ENCODE assay signal across 8 mouse cellular contexts in the genomic region with DNA sequence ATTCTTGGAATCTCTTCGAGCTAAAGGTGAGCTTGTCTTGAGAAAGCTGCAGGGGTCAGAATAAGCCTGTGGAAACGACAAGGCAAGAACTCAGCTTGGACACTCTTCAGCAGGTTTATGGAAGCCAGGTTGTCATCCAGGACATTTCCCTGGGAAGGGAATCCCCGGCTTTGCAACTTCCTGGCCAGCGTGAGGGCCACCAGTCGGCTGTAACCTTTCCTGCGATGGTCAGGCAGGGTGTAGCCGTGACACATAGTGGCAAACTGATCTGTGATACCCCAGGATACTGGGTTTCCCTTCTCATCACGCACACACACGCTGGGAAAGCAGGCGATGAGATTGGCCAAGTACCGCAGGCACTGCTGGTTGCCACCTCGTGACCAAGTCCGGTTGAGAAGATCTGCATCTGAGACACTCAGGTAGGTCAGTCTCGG. TPM values are rescaled to one million over a fixed set of nuclear protein-coding genes. Genes with fewer than 3 reads are reported as not detected.
DNase-seq lines count a peak whose midpoint lies in the region; ATAC-seq and TF ChIP-seq lines count a peak whose summit lies in the region.

No protein-coding gene starts in this region.

- TF ChIP-seq EP300 in ES-Bruce4 (IDR thresholded peaks at IDR 0.05; ENCODE audit: insufficient read depth, low read depth, low read length) = no peak

- peak overlapping the region; percentile 17 for H3K9ac ChIP-seq in ES-Bruce4 (ENCODE audit: low read depth, poor library complexity, severe bottlenecking)
- H3K9ac ChIP-seq in embryonic facial prominence, embryonic 12.5 days = no peak overlapping the region

- 8% methylated on average over 13 of the region's 14 CpGs for WGBS in embryonic facial prominence, embryonic 12.5 days
- 9% methylated on average over 14 of the region's 14 CpGs for WGBS in small intestine, adult 2 months

- H3K36me3 ChIP-seq in ES-Bruce4 (ENCODE audit: control insufficient read depth, insufficient read depth, low read length, poor library complexity, severe bottlenecking) = no peaks in the 10 kb centered on the region
- H3K36me3 ChIP-seq in embryonic facial prominence, embryonic 12.5 days = no peaks in the 10 kb centered on the region
- H3K36me3 ChIP-seq in small intestine, adult 2 months (ENCODE audit: control insufficient read depth, insufficient read depth, low read length) = no peaks in the 10 kb centered on the region

- peaks cover 2% of the 10 kb centered on the region for H3K4me1 ChIP-seq in ES-Bruce4 (ENCODE audit: control insufficient read depth, insufficient read depth, low read length)
- peaks cover 9% of the 10 kb centered on the region; the same call in 1 of the 2 replicates for H3K4me1 ChIP-seq in embryonic facial prominence, embryonic 12.5 days
- no peaks in the 10 kb centered on the region for H3K4me1 ChIP-seq in small intestine, adult 2 months (ENCODE audit: control insufficient read depth, insufficient read depth, insufficient read length, low read length)

- peak overlapping the region; percentile 72 for H3K27ac ChIP-seq in ES-Bruce4 (ENCODE audit: insufficient read depth, low read length)
- H3K27ac ChIP-seq in embryonic facial prominence, embryonic 12.5 days = no peak overlapping the region
- no peak overlapping the region for H3K27ac ChIP-seq in small intestine, adult 2 months (ENCODE audit: insufficient read depth, low read depth, low read length)

- H3K4me3 ChIP-seq in ES-Bruce4 (ENCODE audit: low read depth, low read length) = peak overlapping the region; percentile 56
- H3K4me3 ChIP-seq in embryonic facial prominence, embryonic 12.5 days = no peak overlapping the region
- H3K4me3 ChIP-seq in small intestine, adult 2 months (ENCODE audit: low read depth, low read length) = peak overlapping the region; percentile 18; the same call in 1 of the 2 replicates

- no peak for TF ChIP-seq POLR2A in ES-Bruce4 (IDR thresholded peaks at IDR 0.05; ENCODE audit: insufficient read depth, low read length)
- no peak for TF ChIP-seq POLR2A in small intestine, adult 2 months (IDR thresholded peaks at IDR 0.05; ENCODE audit: low read depth, low read length)

- H3K9me3 ChIP-seq in ES-Bruce4 (replicated peaks; ENCODE audit: control insufficient read depth, insufficient read depth, low read length, poor library complexity, severe bottlenecking) = no peaks in the 10 kb centered on the region
- no peaks in the 10 kb centered on the region for H3K9me3 ChIP-seq in embryonic facial prominence, embryonic 12.5 days

- H3K27me3 ChIP-seq in ES-Bruce4 (ENCODE audit: control insufficient read depth, insufficient read depth, low read length, poor library complexity, severe bottlenecking) = no peaks in the 10 kb centered on the region
- H3K27me3 ChIP-seq in embryonic facial prominence, embryonic 12.5 days = no peaks in the 10 kb centered on the region
- H3K27me3 ChIP-seq in small intestine, adult 2 months (ENCODE audit: control insufficient read depth, insufficient read depth, low read length) = no peaks in the 10 kb centered on the region

- TF ChIP-seq CTCF in ES-Bruce4 (IDR thresholded peaks at IDR 0.05; ENCODE audit: low read depth, low read length) = no peak
- TF ChIP-seq CTCF in small intestine, adult 2 months (IDR thresholded peaks at IDR 0.05; ENCODE audit: extremely low read depth, insufficient read length, insufficient replicate concordance, low read depth, low read length) = no peak

- no peak for ATAC-seq in embryonic facial prominence, embryonic 12.5 days (ENCODE audit: insufficient number of reproducible peaks, insufficient read depth, low FRiP score, low TSS enrichment)

- peak overlapping the region; percentile 42 for H3K4me2 ChIP-seq in embryonic facial prominence, embryonic 12.5 days (replicated peaks)

- DNase-seq in adrenal gland, adult 2 months = peak; percentile 5
- DNase-seq in adrenal gland, adult 8-10 months = no peak
- DNase-seq in kidney, postnatal 4 days = peak; percentile 3 to 11
- DNase-seq in layer of hippocampus, adult 18-20 months (ENCODE audit: low spot score in 2 of 2) = no peak
- no peak for DNase-seq in thymus, postnatal 25 days

RNA-seq across cellular contexts. Expression of gene Glyatl3, which starts 9.4 kb away (rescaled TPM):
- total RNA-seq in adrenal gland, adult 2 months (2021) = not detected
- not detected in 2 replicates for polyA plus RNA-seq in adrenal gland, adult 2 months (2012; rRNA removed)
- not detected for total RNA-seq in adrenal gland, adult 8-10 months (2022)
- not detected in 2 replicates for polyA plus RNA-seq in ES-Bruce4 (2011; ENCODE audit: insufficient read depth, insufficient read length, low read depth, missing spikeins)
- polyA plus RNA-seq in embryonic facial prominence, embryonic 12.5 days (2016; fragmentation: Nextera tagmentation; extraction: Ambion mirVana) = 0.23 and 0.38 TPM in 2 replicates
- polyA plus RNA-seq in small intestine, adult 2 months (2012; rRNA removed) = not detected in 2 replicates
- not detected for total RNA-seq in layer of hippocampus, adult 18-20 months (2021)

RNA-seq across cellular contexts. Expression of gene 9130008F23Rik, which starts 24.4 kb away (rescaled TPM):
- total RNA-seq in adrenal gland, adult 2 months (2021) = 1 to 10 TPM in 1 of 2 experiments, under 1 TPM in 1; 0.55 to 1.1 TPM
- polyA plus RNA-seq in adrenal gland, adult 2 months (2012; rRNA removed) = 0.24 and 0.60 TPM in 2 replicates
- 1 to 10 TPM in 2 of 4 experiments, under 1 TPM in 2; 0.49 to 1.4 (median 1.0) TPM for total RNA-seq in adrenal gland, adult 8-10 months (2022)
- polyA plus RNA-seq in ES-Bruce4 (2011; ENCODE audit: insufficient read depth, insufficient read length, low read depth, missing spikeins) = 6.8 and 8.5 TPM in 2 replicates
- 1.4 and 1.5 TPM in 2 replicates for polyA plus RNA-seq in embryonic facial prominence, embryonic 12.5 days (2016; fragmentation: Nextera tagmentation; extraction: Ambion mirVana)
- 7.7 and 13.6 TPM in 2 replicates for polyA plus RNA-seq in small intestine, adult 2 months (2012; rRNA removed)
- total RNA-seq in layer of hippocampus, adult 18-20 months (2021) = not detected

RNA-seq across cellular contexts. Expression of gene Mut, which starts 29.7 kb away (rescaled TPM):
- 100 to 1,000 TPM; 164 to 177 TPM for total RNA-seq in adrenal gland, adult 2 months (2021)
- polyA plus RNA-seq in adrenal gland, adult 2 months (2012; rRNA removed) = 10.1 and 11.4 TPM in 2 replicates
- total RNA-seq in adrenal gland, adult 8-10 months (2022) = 100 to 1,000 TPM; 114 to 181 (median 161) TPM
- 26.4 and 29.5 TPM in 2 replicates for polyA plus RNA-seq in ES-Bruce4 (2011; ENCODE audit: insufficient read depth, insufficient read length, low read depth, missing spikeins)
- polyA plus RNA-seq in embryonic facial prominence, embryonic 12.5 days (2016; fragmentation: Nextera tagmentation; extraction: Ambion mirVana) = 34.3 and 34.6 TPM in 2 replicates
- polyA plus RNA-seq in small intestine, adult 2 months (2012; rRNA removed) = 2.8 and 4.7 TPM in 2 replicates
- 10 to 100 TPM; 46.8 to 56.4 TPM for total RNA-seq in layer of hippocampus, adult 18-20 months (2021)

RNA-seq across cellular contexts. Expression of gene Cenpq, which starts 30.1 kb away (rescaled TPM):
- 1 to 10 TPM; 7.8 to 8.7 TPM for total RNA-seq in adrenal gland, adult 2 months (2021)
- 0.29 and 0.65 TPM in 2 replicates for polyA plus RNA-seq in adrenal gland, adult 2 months (2012; rRNA removed)
- 1 to 10 TPM; 6.9 to 9.8 (median 8.1) TPM for total RNA-seq in adrenal gland, adult 8-10 months (2022)
- polyA plus RNA-seq in ES-Bruce4 (2011; ENCODE audit: insufficient read depth, insufficient read length, low read depth, missing spikeins) = 24.6 and 26.4 TPM in 2 replicates
- 28.6 and 29.0 TPM in 2 replicates for polyA plus RNA-seq in embryonic facial prominence, embryonic 12.5 days (2016; fragmentation: Nextera tagmentation; extraction: Ambion mirVana)
- 0.19 and 0.22 TPM in 2 replicates for polyA plus RNA-seq in small intestine, adult 2 months (2012; rRNA removed)
- 1 to 10 TPM; 2.9 to 3.3 TPM for total RNA-seq in layer of hippocampus, adult 18-20 months (2021)

Comparison
In these comparisons a context has a peak if more than half of its experiments do, and no peak if none do; other contexts are left out.
1. DNase-seq: peak in adrenal gland, adult 2 months (single experiment) and kidney, postnatal 4 days (2 of 2); none in adrenal gland, adult 8-10 months (single experiment), layer of hippocampus, adult 18-20 months (0 of 2) and thymus, postnatal 25 days (single experiment).